15 mouse cellular contexts compared by ENCODE assay signal in the genomic region with DNA sequence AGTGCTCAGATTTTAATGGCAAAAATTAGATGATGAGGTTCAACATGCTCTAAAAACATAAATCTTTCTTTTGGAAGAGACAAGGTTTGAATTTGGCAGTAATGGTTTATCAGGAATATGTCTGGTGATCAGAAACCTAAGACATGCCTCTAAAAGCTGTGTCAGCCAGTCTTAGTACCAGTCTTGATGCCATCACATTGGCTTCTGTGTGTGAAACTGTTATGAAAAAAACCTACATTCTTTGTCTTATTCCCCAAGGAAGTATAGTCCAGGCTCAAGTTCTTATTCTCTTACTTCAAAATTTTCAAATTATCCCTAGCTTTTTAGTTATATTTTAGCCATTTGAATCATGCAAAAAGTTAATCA.
"Had no signal": no experiment of that assay in that cellular context is flagged by ENCODE, and none has a peak within 500 bp of the region (broad histone marks: within the 10 kb centered on the region; RNA-seq: fewer than 3 reads in every experiment).

No protein-coding gene starts in this region.

- H3K36me3 ChIP-seq: neural tube, embryonic 15.5 days; stomach, embryonic 15.5 days had no signal

- H3K4me1 ChIP-seq: neural tube, embryonic 15.5 days; stomach, embryonic 15.5 days had no signal

- H3K4me3 ChIP-seq: neural tube, embryonic 15.5 days; stomach, embryonic 15.5 days had no signal

- H3K27ac ChIP-seq: neural tube, embryonic 15.5 days; stomach, embryonic 15.5 days; stomach, postnatal 0 days had no signal

- H3K27me3 ChIP-seq: neural tube, embryonic 15.5 days; stomach, embryonic 15.5 days had no signal

- H3K4me2 ChIP-seq: neural tube, embryonic 15.5 days; stomach, embryonic 15.5 days had no signal

- H3K9me3 ChIP-seq: neural tube, embryonic 15.5 days; stomach, embryonic 15.5 days had no signal

- H3K9ac ChIP-seq: neural tube, embryonic 15.5 days; stomach, embryonic 15.5 days had no signal

- DNase-seq: retina, postnatal 1 day; right cerebral cortex, adult 18-20 months; right cerebral cortex, postnatal 14 days; right cerebral cortex, postnatal 25 days; right cerebral cortex, postnatal 4 days; spleen, adult 18-20 months; thymus, adult 18-20 months; thymus, adult 2 months; thymus, postnatal 14 days; thymus, postnatal 25 days; thymus, postnatal 36 days; thymus, postnatal 4 days had no signal
